Mouse (Mus musculus): ENCODE measurements at regions not wholly inside any gene's neighbourhood (a gene's known extent, or its start where the extent isn't known, plus 50 kb on each side); places are given as distances from the start of the nearest gene placed in this dataset.

- peak; percentile 44 for DNase-seq (ENCODE audit: low spot score)
These were observed 148.1 kb upstream of the Stac start for GRCm38 (mm10) chr9:111838069-111838820.

GRCm38 (mm10) chr9:111822094-111822493 lies 131.9 kb upstream of the Stac start:
- no peak for DNase-seq (ENCODE audit: low spot score)

- no peak for DNase-seq (ENCODE audit: low spot score)
These were observed 127.3 kb upstream of the Stac start for GRCm38 (mm10) chr9:111817461-111817860.

- DNase-seq (ENCODE audit: low spot score), result no peak
These were observed 114.8 kb upstream of the Stac start for GRCm38 (mm10) chr9:111804931-111805330.

GRCm38 (mm10) chr9:111801381-111801780 lies 111.2 kb upstream of the Stac start:
- no peak for DNase-seq (ENCODE audit: low spot score)

GRCm38 (mm10) chr9:111800869-111801268 lies 110.7 kb upstream of the Stac start:
- DNase-seq (ENCODE audit: low spot score), result no peak

- DNase-seq (ENCODE audit: low spot score), result no peak
These were observed 88.8 kb upstream of the Stac start for GRCm38 (mm10) chr9:111778981-111779380.

GRCm38 (mm10) chr9:111777433-111778135 lies 87.4 kb upstream of the Stac start:
- DNase-seq (ENCODE audit: low spot score), result no peak

GRCm38 (mm10) chr9:111774229-111774628 lies 84.1 kb upstream of the Stac start:
- no peak for DNase-seq (ENCODE audit: low spot score)

GRCm38 (mm10) chr9:111762653-111763468 lies 72.7 kb upstream of the Stac start:
- DNase-seq (ENCODE audit: low spot score), result no peak

- DNase-seq (ENCODE audit: low spot score), result no peak
These were observed 65.1 kb upstream of the Stac start for GRCm38 (mm10) chr9:111755235-111755634.

GRCm38 (mm10) chr9:111746151-111746550 lies 56.0 kb upstream of the Stac start:
- no peak for DNase-seq (ENCODE audit: low spot score)

- DNase-seq (ENCODE audit: low spot score), result no peak
These were observed 55.1 kb upstream of the Stac start for GRCm38 (mm10) chr9:111745206-111745605.
